Mouse (Mus musculus): ENCODE data around the gene Gbp5. TPM values are rescaled to one million over a fixed set of nuclear protein-coding genes. Genes with fewer than 3 reads are reported as not detected.
A peak's percentile ranks its signal among the peaks of the same experiment; 100 is the strongest.

Gene Gbp5
- total and polyA plus RNA-seq, 3 experiments, result 2.1 to 10.9 (median 6.0) TPM

- Histone ChIP-seq H3K4me1 (ENCODE audit: control insufficient read depth, insufficient read depth, low read length) (peaks cover 1% of the 10 kb centered on the region; the same call in 1 of the 2 replicates), H3K4me3 (no peak overlapping the region), H3K79me2 (replicated peaks; ENCODE audit: control insufficient read depth, insufficient read depth, low read length) (no peaks in the 10 kb centered on the region), H3K27me3 (ENCODE audit: control insufficient read depth, insufficient read depth, low read length) (no peaks in the 10 kb centered on the region), H3K9ac (ENCODE audit: low read depth, low read length) (no peak overlapping the region), H3K27ac (no peak overlapping the region), H3K36me3 (ENCODE audit: control insufficient read depth, insufficient read depth, low read length) (no peaks in the 10 kb centered on the region)
- intact Hi-C loops (cut with DNase I), result loop anchor here (1.0 to 10.0 kb wide), 4 partner anchors 194 to 614 kb away; no protein-coding TSS in a partner anchor
- peak in 1 of 2 experiments; percentile 69 for DNase-seq
- TF ChIP-seq EP300 (IDR thresholded peaks at IDR 0.05; ENCODE audit: insufficient read depth, low read depth, low read length), result no peak
- TF ChIP-seq CTCF (IDR thresholded peaks at IDR 0.05), result peak; percentile 89
- 17% methylated on average over 4 of the region's 4 CpGs for WGBS
Observed at GRCm38 (mm10) chr3:142475913-142476312, 17.9 kb upstream of the Gbp5 start.

GRCm38 (mm10) chr3:142477866-142478265 lies 15.9 kb upstream of the Gbp5 start:
- peaks cover 1% of the 10 kb centered on the region; the same call in 1 of the 2 replicates for H3K4me1 ChIP-seq (ENCODE audit: control insufficient read depth, insufficient read depth, low read length)
- no peaks in the 10 kb centered on the region for H3K27me3 ChIP-seq (ENCODE audit: control insufficient read depth, insufficient read depth, low read length)
- TF ChIP-seq EP300 (IDR thresholded peaks at IDR 0.05; ENCODE audit: insufficient read depth, low read depth, low read length) (no peak), CTCF (IDR thresholded peaks at IDR 0.05) (no peak), POLR2A (IDR thresholded peaks at IDR 0.05; ENCODE audit: insufficient read depth, low read depth, low read length) (no peak)
- no peak overlapping the region for H3K27ac ChIP-seq
- 59% methylated on average over 5 of the region's 5 CpGs for WGBS
- intact Hi-C loops (cut with DNase I), result loop anchor here (5.0 to 10.0 kb wide), 3 partner anchors 433 to 616 kb away; no protein-coding TSS in a partner anchor
- H3K79me2 ChIP-seq (replicated peaks; ENCODE audit: control insufficient read depth, insufficient read depth, low read length), result no peaks in the 10 kb centered on the region
- H3K9ac ChIP-seq (ENCODE audit: low read depth, low read length), result no peak overlapping the region
- H3K4me3 ChIP-seq, result no peak overlapping the region
- H3K36me3 ChIP-seq (ENCODE audit: control insufficient read depth, insufficient read depth, low read length), result no peaks in the 10 kb centered on the region
- DNase-seq, result no peak

GRCm38 (mm10) chr3:142478360-142478759 lies 15.4 kb upstream of the Gbp5 start:
- WGBS, result 71% methylated on average over 1 of the region's 1 CpGs
- Histone ChIP-seq H3K79me2 (replicated peaks; ENCODE audit: control insufficient read depth, insufficient read depth, low read length) (no peaks in the 10 kb centered on the region), H3K27ac (no peak overlapping the region), H3K27me3 (ENCODE audit: control insufficient read depth, insufficient read depth, low read length) (no peaks in the 10 kb centered on the region), H3K4me1 (ENCODE audit: control insufficient read depth, insufficient read depth, low read length) (peaks cover 1% of the 10 kb centered on the region; the same call in 1 of the 2 replicates), H3K4me3 (no peak overlapping the region), H3K36me3 (ENCODE audit: control insufficient read depth, insufficient read depth, low read length) (no peaks in the 10 kb centered on the region), H3K9ac (ENCODE audit: low read depth, low read length) (no peak overlapping the region)
- intact Hi-C loops (cut with DNase I), result loop anchor here (5.0 to 10.0 kb wide), 3 partner anchors 434 to 616 kb away; no protein-coding TSS in a partner anchor
- TF ChIP-seq CTCF (IDR thresholded peaks at IDR 0.05), result no peak
- TF ChIP-seq EP300 (IDR thresholded peaks at IDR 0.05; ENCODE audit: insufficient read depth, low read depth, low read length), result no peak
- TF ChIP-seq POLR2A (IDR thresholded peaks at IDR 0.05; ENCODE audit: insufficient read depth, low read depth, low read length), result no peak
- no peak for DNase-seq

- TF ChIP-seq CTCF (IDR thresholded peaks at IDR 0.05) (peak; percentile 95), EP300 (IDR thresholded peaks at IDR 0.05; ENCODE audit: insufficient read depth, low read depth, low read length) (peak; percentile 75; the same call in 1 of the 2 replicates), POLR2A (IDR thresholded peaks at IDR 0.05; ENCODE audit: insufficient read depth, low read depth, low read length) (no peak)
- no peaks in the 10 kb centered on the region for H3K27me3 ChIP-seq (ENCODE audit: control insufficient read depth, insufficient read depth, low read length)
- DNase-seq, result peak; percentile 66 to 68
- no peak overlapping the region for H3K27ac ChIP-seq
- peaks cover 7% of the 10 kb centered on the region for H3K4me1 ChIP-seq (ENCODE audit: control insufficient read depth, insufficient read depth, low read length)
- no peaks in the 10 kb centered on the region for H3K79me2 ChIP-seq (replicated peaks; ENCODE audit: control insufficient read depth, insufficient read depth, low read length)
- H3K9ac ChIP-seq (ENCODE audit: low read depth, low read length), result no peak overlapping the region
- intact Hi-C loops (cut with DNase I), result loop anchor here (1.0 to 2.0 kb wide), 2 partner anchors 156 to 218 kb away; no protein-coding TSS in a partner anchor
- peaks cover 5% of the 10 kb centered on the region for H3K36me3 ChIP-seq (ENCODE audit: control insufficient read depth, insufficient read depth, low read length)
- 51% methylated on average over 1 of the region's 1 CpGs for WGBS
- no peak overlapping the region for H3K4me3 ChIP-seq
Observed at GRCm38 (mm10) chr3:142490465-142490864, 3.3 kb upstream of the Gbp5 start.

GRCm38 (mm10) chr3:142495146-142495655 lies 1.4 kb downstream of the Gbp5 start:
- Histone ChIP-seq H3K4me3 (no peak overlapping the region), H3K27ac (peak overlapping the region; percentile 89), H3K27me3 (ENCODE audit: control insufficient read depth, insufficient read depth, low read length) (no peaks in the 10 kb centered on the region), H3K9ac (ENCODE audit: low read depth, low read length) (no peak overlapping the region), H3K79me2 (replicated peaks; ENCODE audit: control insufficient read depth, insufficient read depth, low read length) (no peaks in the 10 kb centered on the region), H3K4me1 (ENCODE audit: control insufficient read depth, insufficient read depth, low read length) (peaks cover 19% of the 10 kb centered on the region), H3K36me3 (ENCODE audit: control insufficient read depth, insufficient read depth, low read length) (peaks cover 8% of the 10 kb centered on the region)
- intact Hi-C loops (cut with DNase I), result no loop called here
- TF ChIP-seq CTCF (IDR thresholded peaks at IDR 0.05) (no peak), POLR2A (IDR thresholded peaks at IDR 0.05; ENCODE audit: insufficient read depth, low read depth, low read length) (no peak)
- WGBS, result 72% methylated on average over 5 of the region's 5 CpGs
- no peak for DNase-seq
